Mouse (Mus musculus): ENCODE measurements around the gene Rsl1. TPM values are rescaled to one million over a fixed set of nuclear protein-coding genes. Genes with fewer than 3 reads are reported as not detected.
"Not testable (repeated sequence)": the region's sequence is repeated elsewhere in the genome, so short reads cannot be mapped to it uniquely, and the experiment has no call there.

The Rsl1 gene
- 6.1 and 7.2 TPM in 2 replicates for polyA plus RNA-seq (2015; fragmentation: Nextera tagmentation; extraction: Ambion mirVana)

DNA sequence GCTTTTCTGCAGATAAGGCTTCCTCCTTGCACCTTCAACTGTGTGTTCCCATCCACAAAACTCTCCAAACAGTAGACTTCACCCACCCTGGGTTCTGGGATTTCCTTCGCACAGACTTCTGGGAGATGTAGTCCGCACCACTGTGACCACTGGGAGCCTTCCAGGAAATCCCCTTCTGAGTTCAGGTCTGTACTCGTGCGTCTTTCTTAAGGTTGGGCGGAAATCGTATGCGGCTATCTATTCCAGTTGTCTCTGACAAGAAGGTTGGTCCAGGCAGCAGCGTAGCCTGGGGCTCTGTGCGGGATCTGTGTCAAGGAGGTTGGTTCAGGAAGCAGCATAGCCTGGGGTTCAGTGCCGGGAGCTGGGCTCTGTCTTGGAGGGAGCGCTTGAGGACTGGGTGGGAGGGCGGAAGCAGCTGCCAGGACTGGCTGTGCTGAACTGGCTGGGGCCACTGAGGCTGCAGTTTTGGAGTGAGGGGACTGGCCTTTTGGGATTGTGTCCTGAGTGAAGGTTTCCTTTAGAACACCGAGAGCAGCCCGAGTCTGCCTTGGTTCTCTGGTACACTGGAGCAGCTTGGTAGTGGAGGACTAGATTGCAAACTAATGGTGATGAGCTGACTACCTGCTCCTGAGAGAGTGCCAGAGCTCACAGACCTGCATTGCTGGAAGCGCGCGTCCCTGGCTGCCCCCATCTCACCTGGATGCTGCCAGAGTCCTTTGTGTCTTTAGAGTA lies at the start of gene Rsl1:
Gene Rsl1, plus strand, starts transcription at position 192 of the 732 bp plus-strand sequence.
- WGBS, result 2% methylated on average over 17 of the region's 17 CpGs
- Histone ChIP-seq H3K4me3 (replicated peaks) (peak within 1 kb of the TSS; percentile 58), H3K9ac (peak within 1 kb of the TSS; percentile 47), H3K4me2 (replicated peaks) (peak within 1 kb of the TSS; percentile 59)
- H3K36me3 ChIP-seq; H3K9me3 ChIP-seq (replicated peaks); H3K4me1 ChIP-seq; H3K27ac ChIP-seq (replicated peaks); H3K27me3 ChIP-seq: not testable (repeated sequence)
- peak; percentile 95 for ATAC-seq (ENCODE audit: insufficient number of reproducible peaks, low FRiP score, low TSS enrichment, low read depth)

DNA sequence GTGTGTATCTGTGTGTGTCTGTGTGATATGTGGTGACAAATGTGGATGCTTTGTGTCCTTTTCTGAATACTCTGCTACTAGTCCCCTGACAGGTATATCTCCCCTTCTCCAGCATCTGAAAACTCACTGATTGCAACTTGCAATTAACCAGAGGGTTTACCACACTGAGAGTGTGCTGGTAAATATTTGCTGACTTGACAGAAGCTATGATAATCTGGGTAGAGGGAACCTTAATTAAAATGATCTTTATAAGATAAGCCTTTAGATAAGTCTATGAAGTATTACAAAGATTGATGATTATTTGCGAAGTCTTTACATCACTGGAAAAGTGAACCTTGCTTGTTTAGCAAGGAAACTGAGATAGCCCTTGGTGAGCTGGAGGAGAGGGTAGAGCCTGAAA lies 48.5 kb upstream of the Rsl1 start:
- H3K27me3 ChIP-seq, result no peaks in the 10 kb centered on the region
- H3K9me3 ChIP-seq (replicated peaks), result no peaks in the 10 kb centered on the region
- WGBS, result 88% methylated on average over 1 of the region's 1 CpGs
- no peak overlapping the region for H3K27ac ChIP-seq (replicated peaks)
- no peak overlapping the region for H3K4me2 ChIP-seq (replicated peaks)
- H3K4me3 ChIP-seq (replicated peaks), result no peak overlapping the region
- H3K36me3 ChIP-seq, result no peaks in the 10 kb centered on the region
- H3K9ac ChIP-seq, result no peak overlapping the region
- no peak for ATAC-seq (ENCODE audit: insufficient number of reproducible peaks, low FRiP score, low TSS enrichment, low read depth)
- H3K4me1 ChIP-seq, result no peaks in the 10 kb centered on the region

DNA sequence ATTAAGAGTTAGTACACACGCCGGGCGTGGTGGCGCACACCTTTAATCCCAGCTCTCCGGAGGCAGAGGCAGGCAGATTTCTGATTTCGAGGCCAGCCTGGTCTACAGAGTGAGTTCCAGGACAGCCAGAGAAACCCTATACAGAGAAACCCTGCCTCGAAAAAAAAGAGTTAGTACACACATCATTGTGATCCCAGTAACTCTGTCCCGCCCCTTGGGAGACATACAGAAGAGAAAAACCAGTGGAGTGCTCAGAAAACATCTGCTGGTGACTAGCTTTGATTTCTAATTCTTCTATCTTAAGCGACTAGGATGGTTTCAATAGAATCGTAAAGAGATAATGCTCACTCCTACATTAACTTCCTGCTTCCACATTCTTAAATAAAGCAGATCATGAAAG lies 45.5 kb upstream of the Rsl1 start:
- not testable (repeated sequence) for H3K9me3 ChIP-seq (replicated peaks); H3K36me3 ChIP-seq; H3K27ac ChIP-seq (replicated peaks); ATAC-seq (ENCODE audit: insufficient number of reproducible peaks, low FRiP score, low TSS enrichment, low read depth); H3K27me3 ChIP-seq; H3K4me1 ChIP-seq; H3K4me3 ChIP-seq (replicated peaks); H3K9ac ChIP-seq
- H3K4me2 ChIP-seq (replicated peaks), result peak overlapping the region; percentile 70
- WGBS, result 72% methylated on average over 10 of the region's 10 CpGs

DNA sequence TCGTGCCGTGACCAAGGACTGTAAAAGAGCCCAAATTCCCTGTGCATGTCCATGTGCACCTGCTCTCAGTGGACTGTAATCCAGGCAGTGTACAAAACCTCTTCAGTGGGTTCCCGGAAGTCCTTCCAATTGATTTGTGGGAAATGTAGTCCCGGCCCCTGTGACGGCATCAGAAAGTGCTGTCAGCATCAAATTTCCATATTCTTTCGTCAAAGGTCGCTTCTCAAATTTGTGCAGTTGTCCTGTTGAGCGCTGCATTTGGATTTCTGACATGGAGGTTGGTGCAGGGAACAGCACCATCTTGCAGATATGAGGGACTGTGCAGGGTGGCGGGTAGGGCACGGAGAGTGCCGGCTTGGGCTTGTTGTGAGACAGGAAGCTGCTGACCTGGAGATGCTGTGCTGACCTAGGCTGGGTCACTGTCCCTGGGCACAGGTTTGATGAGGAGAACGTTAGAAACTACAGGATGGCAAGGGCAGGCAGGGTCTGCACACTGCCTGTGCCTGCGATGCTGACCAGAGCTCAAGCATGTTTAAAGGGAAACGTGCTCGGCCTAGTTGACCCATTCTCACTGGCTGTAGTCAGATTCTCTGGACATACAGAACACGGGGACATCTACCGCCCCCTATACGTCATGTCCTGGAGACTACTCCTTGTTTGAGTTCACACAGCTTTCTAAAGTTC lies 44.8 kb upstream of the Rsl1 start:
- H3K9me3 ChIP-seq (replicated peaks), result no peaks in the 10 kb centered on the region
- 1% methylated on average over 18 of the region's 18 CpGs for WGBS
- no peak overlapping the region for H3K27ac ChIP-seq (replicated peaks)
- H3K4me1 ChIP-seq, result no peaks in the 10 kb centered on the region
- peak; percentile 90 for ATAC-seq (ENCODE audit: insufficient number of reproducible peaks, low FRiP score, low TSS enrichment, low read depth)
- no peaks in the 10 kb centered on the region for H3K36me3 ChIP-seq
- peak overlapping the region; percentile 70 for H3K4me2 ChIP-seq (replicated peaks)
- no peaks in the 10 kb centered on the region for H3K27me3 ChIP-seq
- peak overlapping the region; percentile 66 for H3K9ac ChIP-seq
- H3K4me3 ChIP-seq (replicated peaks), result peak overlapping the region; percentile 73

DNA sequence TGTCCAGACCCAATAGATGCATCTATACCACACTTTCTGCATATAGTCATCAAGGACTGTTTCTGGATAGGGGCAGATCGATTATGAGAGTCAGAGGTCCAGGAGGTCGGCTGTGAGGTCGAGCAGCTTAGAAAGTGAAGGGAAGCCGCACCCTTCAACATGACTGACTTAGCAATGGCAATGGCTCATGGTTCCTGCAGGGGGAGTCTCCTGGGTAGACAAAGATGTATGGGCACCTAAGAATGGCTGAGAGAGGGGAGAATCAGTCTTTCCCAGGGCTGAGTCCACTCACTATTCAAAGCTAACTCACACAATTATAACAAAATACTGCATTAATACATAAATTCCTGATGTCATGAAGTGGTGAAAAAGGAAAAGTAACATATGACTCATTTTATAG lies 6.9 kb upstream of the Rsl1 start:
- 64% methylated on average over 4 of the region's 4 CpGs for WGBS
- not testable (repeated sequence) for H3K4me2 ChIP-seq (replicated peaks); H3K4me1 ChIP-seq; H3K27me3 ChIP-seq; ATAC-seq (ENCODE audit: insufficient number of reproducible peaks, low FRiP score, low TSS enrichment, low read depth); H3K36me3 ChIP-seq; H3K9me3 ChIP-seq (replicated peaks); H3K4me3 ChIP-seq (replicated peaks); H3K27ac ChIP-seq (replicated peaks); H3K9ac ChIP-seq

DNA sequence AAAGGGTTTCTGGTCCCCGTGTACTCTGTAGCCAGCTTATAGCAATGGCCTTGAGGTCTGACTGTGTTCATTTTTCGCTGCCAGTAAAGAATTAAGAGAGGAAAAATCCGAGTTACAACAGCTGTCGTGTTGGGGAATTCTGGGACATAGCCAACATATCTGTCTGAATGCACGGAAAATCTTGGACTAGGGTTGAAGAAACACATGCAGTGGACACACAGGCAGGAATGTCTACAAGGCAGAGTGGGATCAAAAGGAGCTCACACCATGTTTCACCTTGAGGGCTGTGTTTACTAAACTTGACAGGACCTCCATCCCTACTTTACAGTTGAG lies 707 bp downstream of the Rsl1 start:
- H3K36me3 ChIP-seq, result peaks cover 7% of the 10 kb centered on the region; the same call in 1 of the 2 replicates
- ATAC-seq (ENCODE audit: insufficient number of reproducible peaks, low FRiP score, low TSS enrichment, low read depth), result no peak
- peaks cover 3% of the 10 kb centered on the region; the same call in 1 of the 2 replicates for H3K4me1 ChIP-seq
- peak overlapping the region; percentile 58 for H3K4me3 ChIP-seq (replicated peaks)
- peak overlapping the region; percentile 59 for H3K4me2 ChIP-seq (replicated peaks)
- H3K27ac ChIP-seq (replicated peaks), result no peak overlapping the region
- H3K27me3 ChIP-seq, result no peaks in the 10 kb centered on the region
- H3K9ac ChIP-seq, result no peak overlapping the region
- 10% methylated on average over 5 of the region's 5 CpGs for whole genome bisulfite sequencing
- no peaks in the 10 kb centered on the region for H3K9me3 ChIP-seq (replicated peaks)

DNA sequence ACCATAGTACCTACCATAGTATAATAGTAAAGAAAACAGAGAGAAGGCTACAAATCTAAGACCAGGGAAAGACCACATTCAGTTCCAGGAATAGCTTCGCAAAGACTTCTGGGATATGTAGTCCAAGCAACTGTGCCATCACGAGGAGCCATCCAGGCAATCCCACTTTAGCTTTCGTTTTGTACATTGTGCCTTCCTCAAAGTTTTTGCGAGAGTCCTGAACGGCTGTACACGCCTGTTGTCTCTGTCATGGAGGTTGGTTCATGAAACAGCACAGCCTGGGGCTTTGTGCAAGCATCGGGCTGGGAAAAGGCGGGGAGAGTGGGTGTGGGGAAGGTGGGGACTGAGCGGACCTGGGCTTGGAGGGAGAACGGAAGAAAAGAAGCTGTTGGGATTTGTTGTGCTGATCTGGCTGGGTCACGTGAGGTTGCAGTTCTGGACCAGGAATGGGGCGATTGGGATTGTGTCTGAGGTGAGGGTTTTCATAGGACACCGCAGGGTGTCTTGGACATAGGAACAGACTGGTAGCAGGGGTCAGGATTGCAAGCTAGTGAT lies 21.4 kb downstream of the Rsl1 start, which contains the start of gene Zfp455:
Gene Zfp455, plus strand, starts transcription at position 167 of the 555 bp plus-strand sequence.
- Histone ChIP-seq H3K27me3 (no peaks in the 10 kb centered on the region), H3K4me1 (0 out of 2 replicates have a peak, but pooled peaks cover 5% of the 10 kb centered on the region), H3K9ac (peak within 1 kb of the TSS; percentile 77), H3K4me3 (replicated peaks) (peak within 1 kb of the TSS; percentile 75), H3K9me3 (replicated peaks) (no peaks in the 10 kb centered on the region), H3K27ac (replicated peaks) (no peak within 1 kb of the TSS; the same call in 1 of the 2 replicates), H3K36me3 (no peaks in the 10 kb centered on the region), H3K4me2 (replicated peaks) (peak within 1 kb of the TSS; percentile 68)
- ATAC-seq (ENCODE audit: insufficient number of reproducible peaks, low FRiP score, low TSS enrichment, low read depth), result peak; percentile 87
- 2% methylated on average over 13 of the region's 13 CpGs for WGBS

DNA sequence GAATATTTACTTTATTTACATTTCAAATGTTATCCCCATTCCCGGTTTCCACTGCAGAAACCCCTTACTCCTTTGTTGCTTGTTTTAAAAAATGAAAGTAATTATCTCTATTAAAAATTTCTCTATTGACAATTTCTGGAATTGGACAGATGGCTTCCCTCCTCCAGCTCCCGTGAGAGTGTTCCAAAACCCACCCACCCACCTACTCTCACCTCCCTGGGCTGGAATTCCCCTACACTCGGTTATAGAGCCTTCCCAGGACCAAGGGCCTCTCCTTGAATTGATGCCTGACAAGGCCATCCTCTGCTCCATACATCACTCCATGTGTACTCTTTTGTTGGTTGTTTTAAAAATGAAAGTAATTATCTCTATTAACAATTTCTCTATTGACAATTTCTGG lies 28.7 kb downstream of the Rsl1 start:
- no peak for ATAC-seq (ENCODE audit: insufficient number of reproducible peaks, low FRiP score, low TSS enrichment, low read depth)
- no peak overlapping the region for H3K4me2 ChIP-seq (replicated peaks)
- no peak overlapping the region for H3K9ac ChIP-seq
- H3K4me1 ChIP-seq, result no peaks in the 10 kb centered on the region
- H3K27me3 ChIP-seq, result no peaks in the 10 kb centered on the region
- H3K36me3 ChIP-seq, result no peaks in the 10 kb centered on the region
- H3K4me3 ChIP-seq (replicated peaks), result no peak overlapping the region
- H3K27ac ChIP-seq (replicated peaks), result no peak overlapping the region
- H3K9me3 ChIP-seq (replicated peaks), result no peaks in the 10 kb centered on the region
- 66% methylated on average over 3 of the region's 3 CpGs for WGBS

DNA sequence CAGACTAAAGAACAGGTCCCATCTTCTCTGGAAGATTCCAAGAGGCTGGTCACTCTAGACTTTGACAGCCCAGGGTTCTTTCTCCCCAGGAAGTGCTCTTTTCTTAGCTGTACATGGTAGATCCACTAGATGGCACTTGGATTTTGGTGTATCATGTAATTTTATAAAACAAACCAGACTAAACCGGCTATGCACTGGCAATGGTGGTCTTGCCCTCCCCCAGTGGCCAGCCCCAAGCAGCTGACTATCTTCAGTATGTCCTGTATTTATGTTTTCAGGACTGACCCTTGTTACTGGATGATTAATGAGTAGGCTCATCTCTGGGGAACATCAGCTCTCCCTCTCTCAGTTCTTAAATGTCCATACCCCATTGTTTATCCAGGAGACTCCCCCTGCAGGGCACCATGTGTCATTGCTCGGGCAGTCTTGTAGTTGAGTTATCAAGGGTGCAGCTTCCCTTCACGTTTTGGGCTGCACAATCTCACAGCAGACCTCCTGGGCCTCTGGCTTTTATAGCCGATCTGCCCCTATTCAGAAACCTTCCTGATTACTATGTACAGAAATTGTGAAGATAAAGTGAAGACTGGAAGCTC lies 41.1 kb downstream of the Rsl1 start:
- Histone ChIP-seq H3K4me3 (replicated peaks) (no peak overlapping the region), H3K4me2 (replicated peaks) (no peak overlapping the region), H3K27ac (replicated peaks) (no peak overlapping the region), H3K36me3 (no peaks in the 10 kb centered on the region), H3K9ac (no peak overlapping the region), H3K27me3 (no peaks in the 10 kb centered on the region), H3K9me3 (replicated peaks) (no peaks in the 10 kb centered on the region), H3K4me1 (no peaks in the 10 kb centered on the region)
- 63% methylated on average over 4 of the region's 4 CpGs for WGBS
- no peak for ATAC-seq (ENCODE audit: insufficient number of reproducible peaks, low FRiP score, low TSS enrichment, low read depth)
